Mouse (Mus musculus): ENCODE results near the gene Ppan. TPM values are rescaled to one million over a fixed set of nuclear protein-coding genes. Genes with fewer than 3 reads are reported as not detected.

Ppan gene
- polyA plus RNA-seq, 1 experiment from 2014 or later: 64.0 TPM

DNA sequence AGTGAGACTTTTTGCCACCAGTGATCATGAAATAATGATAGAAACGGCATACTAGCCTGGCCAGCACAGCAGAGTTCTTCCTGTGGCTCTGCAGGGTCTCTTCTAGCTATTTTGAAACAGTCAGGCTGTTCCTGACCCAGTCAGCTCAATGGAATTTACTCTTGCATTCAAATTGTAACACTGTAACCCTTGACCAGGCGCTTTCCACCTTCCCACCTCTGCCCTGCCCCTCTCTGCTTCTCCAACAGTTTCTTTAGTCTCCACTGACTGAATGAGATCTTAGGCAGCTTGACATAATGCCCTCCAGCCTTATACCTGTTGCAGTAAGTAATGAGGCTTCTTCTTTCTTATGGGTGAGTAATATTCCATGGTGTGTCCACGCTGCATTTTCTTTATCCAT, 21.1 kb upstream of the Ppan start:
- Histone ChIP-seq H3K27ac (ENCODE audit: low read depth, low read length) (no peak overlapping the region), H3K27me3 (ENCODE audit: control insufficient read depth, insufficient read depth, low read length) (peaks cover 34% of the 10 kb centered on the region)
- WGBS: 69% methylated on average over 3 of the region's 3 CpGs

DNA sequence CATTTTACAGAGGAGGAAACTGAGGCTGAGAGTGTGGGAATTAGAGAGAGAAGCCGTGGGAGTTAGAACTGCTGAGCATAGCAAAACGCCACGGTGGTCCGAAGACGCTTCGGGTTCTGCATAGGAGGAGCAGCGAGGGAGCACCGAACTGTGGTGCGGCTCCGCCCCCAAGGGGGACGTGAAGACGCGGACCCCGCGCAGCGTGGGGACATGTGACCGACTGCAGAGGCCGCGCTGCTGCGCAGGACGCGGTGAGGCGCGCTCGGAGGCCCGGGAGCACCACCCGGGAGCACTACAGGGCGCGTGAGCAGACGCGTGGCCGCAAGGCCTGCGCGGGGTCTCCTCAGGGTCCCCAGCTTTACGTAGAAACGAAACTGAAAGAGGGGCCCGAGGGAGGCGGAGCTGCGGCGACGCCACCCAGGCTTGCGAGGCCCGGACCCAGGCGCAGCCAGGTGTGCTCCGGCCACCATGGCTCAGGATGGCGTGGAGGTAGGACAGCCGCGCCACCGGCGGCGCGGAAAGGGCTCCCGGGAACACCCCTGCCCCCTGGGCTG, 19.4 kb upstream of the Ppan start, which contains the start of gene A230050P20Rik:
Gene A230050P20Rik (plus strand): TSS at position 195 of the 554 bp plus-strand sequence.
- Histone ChIP-seq H3K36me3 (ENCODE audit: control insufficient read depth, insufficient read depth, low read length) (no peaks in the 10 kb centered on the region), H3K27ac (ENCODE audit: low read depth, low read length) (no peak within 1 kb of the TSS), H3K4me2 (ENCODE audit: low read depth) (peak within 1 kb of the TSS; percentile 25), H3K27me3 (ENCODE audit: control insufficient read depth, insufficient read depth, low read length) (peaks cover 34% of the 10 kb centered on the region), H3K9me3 (ENCODE audit: control insufficient read depth, low read length) (no peaks in the 10 kb centered on the region), H3K4me3 (ENCODE audit: low read depth, low read length) (peak within 1 kb of the TSS; percentile 20; the same call in 1 of the 2 replicates), H3K9ac (ENCODE audit: low read length) (no peak within 1 kb of the TSS), H3K4me1 (ENCODE audit: control insufficient read depth, insufficient read depth, low read length) (no peaks in the 10 kb centered on the region)
- peak; percentile 16 for DNase-seq (ENCODE audit: low spot score)
- WGBS: 8% methylated on average over 48 of the region's 53 CpGs
- no peak for ATAC-seq (ENCODE audit: insufficient read depth, low FRiP score, low TSS enrichment)

More for the DNA sequence above, 21.1 kb upstream of the Ppan start:
- no peak overlapping the region for H3K4me3 ChIP-seq (ENCODE audit: low read depth, low read length)
- H3K36me3 ChIP-seq (ENCODE audit: control insufficient read depth, insufficient read depth, low read length): no peaks in the 10 kb centered on the region
- no peaks in the 10 kb centered on the region for H3K9me3 ChIP-seq (ENCODE audit: control insufficient read depth, low read length)
- DNase-seq (ENCODE audit: low spot score) (no peak), ATAC-seq (ENCODE audit: insufficient read depth, low FRiP score, low TSS enrichment) (no peak)
- H3K4me2 ChIP-seq (ENCODE audit: low read depth): no peak overlapping the region
- no peaks in the 10 kb centered on the region for H3K4me1 ChIP-seq (ENCODE audit: control insufficient read depth, insufficient read depth, low read length)
- no peak overlapping the region for H3K9ac ChIP-seq (ENCODE audit: low read length)

DNA sequence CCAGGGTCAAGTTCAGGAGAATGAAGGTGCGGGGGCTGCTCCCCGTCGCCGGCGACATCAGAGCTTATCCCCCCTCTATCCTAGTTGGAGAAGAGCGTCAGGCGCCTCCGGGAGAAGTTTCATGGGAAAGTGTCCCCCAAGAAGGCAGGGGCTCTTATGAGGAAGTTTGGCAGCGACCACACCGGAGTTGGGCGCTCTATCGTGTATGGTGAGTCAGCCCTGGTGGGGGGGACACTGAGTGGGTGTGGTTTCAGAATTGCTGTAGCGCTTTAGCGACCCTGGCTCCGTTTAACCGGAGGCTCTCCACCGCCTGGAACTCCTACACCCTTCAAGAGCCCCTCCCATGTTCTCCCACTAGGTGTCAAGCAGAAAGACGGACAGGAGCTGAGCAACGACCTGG, 18.7 kb upstream of the Ppan start:
- no peak for DNase-seq (ENCODE audit: low spot score)
- H3K9ac ChIP-seq (ENCODE audit: low read length): no peak overlapping the region
- no peak overlapping the region for H3K27ac ChIP-seq (ENCODE audit: low read depth, low read length)
- H3K4me3 ChIP-seq (ENCODE audit: low read depth, low read length): peak overlapping the region; percentile 20; the same call in 1 of the 2 replicates
- no peaks in the 10 kb centered on the region for H3K36me3 ChIP-seq (ENCODE audit: control insufficient read depth, insufficient read depth, low read length)
- 7% methylated on average over 19 of the region's 19 CpGs for WGBS
- peak overlapping the region; percentile 25; the same call in 1 of the 2 replicates for H3K4me2 ChIP-seq (ENCODE audit: low read depth)
- no peaks in the 10 kb centered on the region for H3K9me3 ChIP-seq (ENCODE audit: control insufficient read depth, low read length)
- no peak for ATAC-seq (ENCODE audit: insufficient read depth, low FRiP score, low TSS enrichment)
- H3K27me3 ChIP-seq (ENCODE audit: control insufficient read depth, insufficient read depth, low read length): peaks cover 34% of the 10 kb centered on the region
- no peaks in the 10 kb centered on the region for H3K4me1 ChIP-seq (ENCODE audit: control insufficient read depth, insufficient read depth, low read length)

GRCm38 (mm10) chr9:20870211-20871173, 17.5 kb upstream of the Ppan start:
- H3K4me3 ChIP-seq (ENCODE audit: low read depth, low read length): no peak overlapping the region
- no peaks in the 10 kb centered on the region for H3K4me1 ChIP-seq (ENCODE audit: control insufficient read depth, insufficient read depth, low read length)
- 77% methylated on average over 12 of the region's 12 CpGs for WGBS
- H3K4me2 ChIP-seq (ENCODE audit: low read depth): no peak overlapping the region
- DNase-seq (ENCODE audit: low spot score): no peak
- no peaks in the 10 kb centered on the region for H3K9me3 ChIP-seq (ENCODE audit: control insufficient read depth, low read length)
- H3K27ac ChIP-seq (ENCODE audit: low read depth, low read length): no peak overlapping the region
- H3K9ac ChIP-seq (ENCODE audit: low read length): no peak overlapping the region
- H3K36me3 ChIP-seq (ENCODE audit: control insufficient read depth, insufficient read depth, low read length): no peaks in the 10 kb centered on the region
- peaks cover 37% of the 10 kb centered on the region for H3K27me3 ChIP-seq (ENCODE audit: control insufficient read depth, insufficient read depth, low read length)
- no peak for ATAC-seq (ENCODE audit: insufficient read depth, low FRiP score, low TSS enrichment)

GRCm38 (mm10) chr9:20872991-20873390, 15.0 kb upstream of the Ppan start:
- no peak for DNase-seq (ENCODE audit: low spot score)
- Histone ChIP-seq H3K9me3 (ENCODE audit: control insufficient read depth, low read length) (no peaks in the 10 kb centered on the region), H3K4me3 (ENCODE audit: low read depth, low read length) (no peak overlapping the region), H3K9ac (ENCODE audit: low read length) (no peak overlapping the region), H3K4me2 (ENCODE audit: low read depth) (no peak overlapping the region), H3K4me1 (ENCODE audit: control insufficient read depth, insufficient read depth, low read length) (no peaks in the 10 kb centered on the region), H3K36me3 (ENCODE audit: control insufficient read depth, insufficient read depth, low read length) (no peaks in the 10 kb centered on the region), H3K27ac (ENCODE audit: low read depth, low read length) (no peak overlapping the region), H3K27me3 (ENCODE audit: control insufficient read depth, insufficient read depth, low read length) (peaks cover 32% of the 10 kb centered on the region)
- WGBS: 96% methylated on average over 9 of the region's 10 CpGs
- no peak for ATAC-seq (ENCODE audit: insufficient read depth, low FRiP score, low TSS enrichment)

- Histone ChIP-seq H3K27me3 (ENCODE audit: control insufficient read depth, insufficient read depth, low read length) (peaks cover 28% of the 10 kb centered on the region), H3K9ac (ENCODE audit: low read length) (no peak overlapping the region), H3K36me3 (ENCODE audit: control insufficient read depth, insufficient read depth, low read length) (no peaks in the 10 kb centered on the region), H3K4me3 (ENCODE audit: low read depth, low read length) (no peak overlapping the region), H3K4me1 (ENCODE audit: control insufficient read depth, insufficient read depth, low read length) (no peaks in the 10 kb centered on the region), H3K9me3 (ENCODE audit: control insufficient read depth, low read length) (no peaks in the 10 kb centered on the region), H3K27ac (ENCODE audit: low read depth, low read length) (no peak overlapping the region), H3K4me2 (ENCODE audit: low read depth) (no peak overlapping the region)
- no peak for DNase-seq (ENCODE audit: low spot score)
- ATAC-seq (ENCODE audit: insufficient read depth, low FRiP score, low TSS enrichment): no peak
- 85% methylated on average over 12 of the region's 12 CpGs for WGBS
Measured at GRCm38 (mm10) chr9:20873521-20873920, 14.5 kb upstream of the Ppan start.

DNA sequence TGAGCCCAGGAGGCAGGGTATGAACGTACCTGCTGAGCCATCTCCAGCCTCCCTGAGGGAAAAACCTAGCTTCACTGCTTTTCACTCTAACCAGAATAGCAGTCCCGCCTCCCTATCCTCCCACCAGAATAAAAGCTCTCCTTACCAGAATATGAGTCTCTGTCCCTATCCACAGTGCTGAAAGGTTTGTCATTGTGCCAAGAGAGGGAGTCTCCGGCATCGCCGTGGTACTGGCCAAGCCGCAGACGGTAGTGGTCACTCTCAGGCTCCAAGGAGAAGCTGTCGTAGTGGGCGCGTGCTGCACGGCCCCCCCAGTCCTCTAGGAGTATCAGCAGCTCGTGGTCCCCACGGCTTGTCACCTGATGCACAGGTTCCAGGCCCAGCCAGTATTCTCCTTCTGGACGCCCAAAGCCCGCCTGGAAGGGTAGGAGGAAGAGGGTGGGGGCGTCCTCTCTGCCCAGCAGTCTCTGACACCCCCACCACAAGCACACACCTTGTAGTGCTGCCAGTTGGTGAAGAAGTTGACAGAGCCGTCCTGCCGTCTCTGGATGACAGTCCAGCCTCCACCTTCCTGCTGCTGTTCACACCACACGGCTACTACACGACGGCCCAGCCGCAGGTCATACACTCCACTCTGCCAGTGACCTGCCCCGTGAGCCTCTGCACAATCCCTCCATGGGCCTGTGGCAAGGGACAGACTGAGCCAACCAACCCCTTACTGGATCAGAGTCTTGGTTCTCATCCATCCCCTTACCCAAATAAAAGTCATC, 12.8 kb upstream of the Ppan start:
- no peak overlapping the region for H3K4me2 ChIP-seq (ENCODE audit: low read depth)
- DNase-seq (ENCODE audit: low spot score): no peak
- no peak overlapping the region for H3K9ac ChIP-seq (ENCODE audit: low read length)
- ATAC-seq (ENCODE audit: insufficient read depth, low FRiP score, low TSS enrichment): no peak
- H3K27me3 ChIP-seq (ENCODE audit: control insufficient read depth, insufficient read depth, low read length): peaks cover 11% of the 10 kb centered on the region; the same call in 1 of the 2 replicates
- 70% methylated on average over 23 of the region's 23 CpGs for WGBS
- no peak overlapping the region for H3K4me3 ChIP-seq (ENCODE audit: low read depth, low read length)
- H3K36me3 ChIP-seq (ENCODE audit: control insufficient read depth, insufficient read depth, low read length): no peaks in the 10 kb centered on the region
- no peaks in the 10 kb centered on the region for H3K9me3 ChIP-seq (ENCODE audit: control insufficient read depth, low read length)
- H3K27ac ChIP-seq (ENCODE audit: low read depth, low read length): no peak overlapping the region
- no peaks in the 10 kb centered on the region for H3K4me1 ChIP-seq (ENCODE audit: control insufficient read depth, insufficient read depth, low read length)

- H3K27ac ChIP-seq (ENCODE audit: low read depth, low read length): no peak overlapping the region
- H3K4me2 ChIP-seq (ENCODE audit: low read depth): no peak overlapping the region
- ATAC-seq (ENCODE audit: insufficient read depth, low FRiP score, low TSS enrichment): no peak
- 0 out of 2 replicates have a peak, but pooled peaks cover 2% of the 10 kb centered on the region for H3K27me3 ChIP-seq (ENCODE audit: control insufficient read depth, insufficient read depth, low read length)
- no peak for DNase-seq (ENCODE audit: low spot score)
- WGBS: 73% methylated on average over 8 of the region's 9 CpGs
- no peaks in the 10 kb centered on the region for H3K9me3 ChIP-seq (ENCODE audit: control insufficient read depth, low read length)
- no peak overlapping the region for H3K9ac ChIP-seq (ENCODE audit: low read length)
- H3K36me3 ChIP-seq (ENCODE audit: control insufficient read depth, insufficient read depth, low read length): no peaks in the 10 kb centered on the region
- H3K4me1 ChIP-seq (ENCODE audit: control insufficient read depth, insufficient read depth, low read length): no peaks in the 10 kb centered on the region
- no peak overlapping the region for H3K4me3 ChIP-seq (ENCODE audit: low read depth, low read length)
Measured at GRCm38 (mm10) chr9:20876318-20877117, 11.5 kb upstream of the Ppan start.
